Mouse (Mus musculus) heart, adult 2 months (tissue): Measurements from ENCODE around the gene Nol7.

ENCODE experiments used
- CTCF ChIP-seq: fragments of 200-600 bp; IDR thresholded peaks from 2 replicates; pipeline ENCODE4 v1.8.1; 2022; ENCODE audit warnings: antibody characterized with exemption, mild to moderate bottlenecking, moderate library complexity
- EP300 ChIP-seq: fragments of 200-500 bp; IDR thresholded peaks from 2 replicates; pipeline ENCODE4 v1.6.1; 2011; ENCODE audit warnings: low read depth, low read length, control low read depth; ENCODE audit not compliant: insufficient read depth
- POLR2A ChIP-seq: fragments of 200-500 bp; IDR thresholded peaks from 2 replicates; pipeline ENCODE4 v1.6.1; 2011; ENCODE audit warnings: mild to moderate bottlenecking, low read depth, low read length, control low read depth; ENCODE audit not compliant: insufficient read depth

DNA sequence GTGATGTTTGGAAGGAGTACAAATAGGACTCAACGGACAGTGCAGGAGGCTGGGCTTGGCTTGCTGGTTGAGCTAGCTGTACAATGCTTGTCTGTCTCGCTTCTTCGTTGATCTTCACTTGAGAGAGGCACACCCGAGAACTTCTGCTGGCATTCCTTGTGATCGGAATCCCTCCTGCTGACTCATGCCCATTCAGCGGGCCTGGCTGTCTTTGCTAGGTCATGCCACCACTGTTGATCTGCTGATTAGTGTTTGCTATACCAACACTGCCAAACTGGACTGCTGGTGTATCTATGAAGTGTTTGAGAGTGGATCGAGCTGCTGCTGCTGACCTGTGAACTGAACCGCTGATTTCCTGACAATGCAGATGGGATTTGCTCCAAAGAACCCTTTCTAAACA is 48.8 kb upstream of the Nol7 start:
- TF ChIP-seq CTCF (no peak), EP300 (no peak), POLR2A (no peak)
